Comparison of ENCODE assay signal across 21 mouse cellular contexts in the genomic region with DNA sequence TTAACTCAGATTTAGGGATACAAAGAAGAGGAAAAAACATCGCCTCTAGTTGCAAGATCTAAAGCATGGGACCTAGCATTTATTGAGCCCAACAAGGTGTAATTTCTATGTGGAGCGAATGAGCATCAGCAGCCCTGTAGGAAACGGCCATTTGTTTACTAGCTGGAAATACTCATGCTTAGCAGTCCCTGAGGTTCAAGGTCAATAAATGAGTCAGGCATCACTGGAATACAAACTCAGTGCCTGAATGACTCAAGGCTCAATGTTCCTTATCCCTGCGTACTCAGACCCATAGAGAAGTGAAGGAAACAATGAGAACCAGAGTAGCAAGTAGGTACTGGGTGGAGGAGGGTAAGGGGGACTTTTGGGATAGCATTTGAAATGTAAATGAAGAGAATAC. TPM values are rescaled to one million over a fixed set of nuclear protein-coding genes. Genes with fewer than 3 reads are reported as not detected.
DNase-seq lines count a peak whose midpoint lies in the region; ATAC-seq and TF ChIP-seq lines count a peak whose summit lies in the region.
"Had no signal": no experiment of that assay in that cellular context is flagged by ENCODE, and none has a peak within 500 bp of the region (broad histone marks: within the 10 kb centered on the region; RNA-seq: fewer than 3 reads in every experiment).

No protein-coding gene starts in this region.

- no peak for ATAC-seq in midbrain, embryonic 11.5 days (ENCODE audit: low FRiP score)
- no peak for ATAC-seq in midbrain, postnatal 0 days (ENCODE audit: low FRiP score)
- ATAC-seq: activated CD4-positive, CD25-positive, alpha-beta regulatory T cell, adult 4 months; CD4-positive, CD25-positive, alpha-beta regulatory T cell, adult 4 months; forebrain, embryonic 13.5 days; forebrain, embryonic 15.5 days; forebrain, postnatal 0 days had no signal

- no peaks in the 10 kb centered on the region for H3K4me1 ChIP-seq in midbrain, embryonic 11.5 days (ENCODE audit: control insufficient read depth, insufficient read depth, low read length)
- no peaks in the 10 kb centered on the region for H3K4me1 ChIP-seq in midbrain, postnatal 0 days (ENCODE audit: insufficient read depth, low read length)
- H3K4me1 ChIP-seq: embryonic facial prominence, embryonic 10.5 days; embryonic facial prominence, embryonic 12.5 days; forebrain, embryonic 13.5 days; forebrain, embryonic 15.5 days had no signal

- H3K4me2 ChIP-seq in midbrain, embryonic 11.5 days, result no peak overlapping the region
- H3K4me2 ChIP-seq in midbrain, postnatal 0 days (ENCODE audit: low read depth, low read length, poor library complexity, severe bottlenecking), result no peak overlapping the region
- H3K4me2 ChIP-seq: embryonic facial prominence, embryonic 12.5 days; forebrain, embryonic 13.5 days; forebrain, embryonic 15.5 days had no signal

- no peak overlapping the region for H3K27ac ChIP-seq in midbrain, embryonic 11.5 days (ENCODE audit: low read depth, low read length)
- H3K27ac ChIP-seq in midbrain, postnatal 0 days (ENCODE audit: low read depth, low read length), result no peak overlapping the region
- H3K27ac ChIP-seq: embryonic facial prominence, embryonic 10.5 days; embryonic facial prominence, embryonic 12.5 days; forebrain, embryonic 13.5 days; forebrain, embryonic 15.5 days had no signal

- TF ChIP-seq CTCF in midbrain, postnatal 0 days (IDR thresholded peaks at IDR 0.05), result no peak

- H3K36me3 ChIP-seq in midbrain, embryonic 11.5 days (ENCODE audit: control insufficient read depth, insufficient read depth, low read length), result no peaks in the 10 kb centered on the region
- no peaks in the 10 kb centered on the region for H3K36me3 ChIP-seq in midbrain, postnatal 0 days (ENCODE audit: insufficient read depth, low read length)
- H3K36me3 ChIP-seq: embryonic facial prominence, embryonic 10.5 days; embryonic facial prominence, embryonic 12.5 days; forebrain, embryonic 15.5 days; G1E had no signal

- 80% methylated on average over 4 of the region's 4 CpGs for WGBS in midbrain, embryonic 11.5 days
- 77% methylated on average over 4 of the region's 4 CpGs for WGBS in midbrain, postnatal 0 days

- H3K9me3 ChIP-seq in midbrain, embryonic 11.5 days (ENCODE audit: control insufficient read depth, low read length), result no peaks in the 10 kb centered on the region
- no peaks in the 10 kb centered on the region for H3K9me3 ChIP-seq in midbrain, postnatal 0 days (ENCODE audit: low read length)
- H3K9me3 ChIP-seq: embryonic facial prominence, embryonic 10.5 days; embryonic facial prominence, embryonic 12.5 days; forebrain, embryonic 13.5 days; forebrain, embryonic 15.5 days; G1E had no signal

- DNase-seq in midbrain, embryonic 11.5 days (ENCODE audit: low spot score, missing footprints), result peak; percentile 6
- no peak for DNase-seq in midbrain, postnatal 0 days (ENCODE audit: low spot score)
- DNase-seq in NIH3T3 (ENCODE audit: low read depth), result peak; percentile 56
- no peak for DNase-seq in cerebellum, postnatal 25 days
- DNase-seq in cerebellum, postnatal 10 days, result no peak
- DNase-seq: adrenal gland, postnatal 10 days; adrenal gland, postnatal 36 days; B cell, adult 2 months; cerebellum, adult 11-12 months; cerebellum, adult 2 months; cerebellum, adult 9-10 months; cerebellum, postnatal 14 days; forebrain, postnatal 0 days had no signal

- no peaks in the 10 kb centered on the region for H3K27me3 ChIP-seq in midbrain, embryonic 11.5 days (ENCODE audit: control insufficient read depth, insufficient read depth, low read length)
- no peaks in the 10 kb centered on the region for H3K27me3 ChIP-seq in midbrain, postnatal 0 days (ENCODE audit: insufficient read depth, low read length)
- H3K27me3 ChIP-seq: CH12.LX; embryonic facial prominence, embryonic 12.5 days; forebrain, embryonic 13.5 days; forebrain, embryonic 15.5 days had no signal

- no peak overlapping the region for H3K9ac ChIP-seq in midbrain, embryonic 11.5 days (ENCODE audit: low read length)
- H3K9ac ChIP-seq in midbrain, postnatal 0 days (replicated peaks; ENCODE audit: low read length, poor library complexity, severe bottlenecking), result no peak overlapping the region
- H3K9ac ChIP-seq: embryonic facial prominence, embryonic 12.5 days; forebrain, embryonic 13.5 days; forebrain, embryonic 15.5 days; forebrain, postnatal 0 days had no signal

- H3K4me3 ChIP-seq in midbrain, embryonic 11.5 days (ENCODE audit: low read depth, low read length), result no peak overlapping the region
- H3K4me3 ChIP-seq in midbrain, postnatal 0 days (ENCODE audit: low read depth, low read length), result no peak overlapping the region
- H3K4me3 ChIP-seq: embryonic facial prominence, embryonic 10.5 days; embryonic facial prominence, embryonic 12.5 days; forebrain, embryonic 13.5 days; forebrain, embryonic 15.5 days had no signal

RNA-seq across cellular contexts. Expression of gene Gramd1b, which starts 25.2 kb away (rescaled TPM):
- polyA plus RNA-seq in midbrain, embryonic 11.5 days (2014; fragmentation: Nextera tagmentation; extraction: Ambion mirVana), result 2.3 and 2.5 TPM in 2 replicates
- 48.3 and 51.8 TPM in 2 replicates for total RNA-seq in midbrain, postnatal 0 days (2014; rRNA removed)
- 13.2 and 19.1 TPM in 2 replicates for polyA plus RNA-seq in midbrain, postnatal 0 days (2015; fragmentation: Nextera tagmentation; extraction: Ambion mirVana)
- polyA plus RNA-seq: G1E had no signal

Comparison
In these comparisons a context has a peak if more than half of its experiments do, and no peak if none do; other contexts are left out.
1. DNase-seq: peak in midbrain, embryonic 11.5 days (single experiment) and NIH3T3 (single experiment); none in midbrain, postnatal 0 days (single experiment), cerebellum, postnatal 25 days (0 of 2) and cerebellum, postnatal 10 days (0 of 2).